Mouse (Mus musculus): ENCODE measurements around the gene Skor1.

The Skor1 gene

GRCm38 (mm10) chr9:63149372-63149766 is 608 bp upstream of the Skor1 start:
- DNase-seq (ENCODE audit: low spot score), result no peak

- DNase-seq (ENCODE audit: low spot score), result no peak
These were observed 863 bp downstream of the Skor1 start for GRCm38 (mm10) chr9:63147786-63148409.

- no peak for DNase-seq (ENCODE audit: low spot score)
These were observed 1.5 kb downstream of the Skor1 start for GRCm38 (mm10) chr9:63147296-63147695.

- DNase-seq (ENCODE audit: low spot score), result no peak
These were observed 1.9 kb downstream of the Skor1 start for GRCm38 (mm10) chr9:63146856-63147274.

GRCm38 (mm10) chr9:63146126-63146855 is 2.5 kb downstream of the Skor1 start:
- DNase-seq (ENCODE audit: low spot score), result no peak

GRCm38 (mm10) chr9:63145249-63146125 is 3.3 kb downstream of the Skor1 start:
- DNase-seq (ENCODE audit: low spot score), result no peak

GRCm38 (mm10) chr9:63144502-63145248 is 4.1 kb downstream of the Skor1 start:
- DNase-seq (ENCODE audit: low spot score), result no peak

- no peak for DNase-seq (ENCODE audit: low spot score)
These were observed 4.9 kb downstream of the Skor1 start for GRCm38 (mm10) chr9:63143641-63144501.

- no peak for DNase-seq (ENCODE audit: low spot score)
These were observed 5.5 kb downstream of the Skor1 start for GRCm38 (mm10) chr9:63143227-63143626.

- no peak for DNase-seq (ENCODE audit: low spot score)
These were observed 6.3 kb downstream of the Skor1 start for GRCm38 (mm10) chr9:63142335-63143036.

GRCm38 (mm10) chr9:63141641-63142334 is 7.0 kb downstream of the Skor1 start:
- no peak for DNase-seq (ENCODE audit: low spot score)

GRCm38 (mm10) chr9:63140211-63140610 is 8.6 kb downstream of the Skor1 start:
- no peak for DNase-seq (ENCODE audit: low spot score)

GRCm38 (mm10) chr9:63139661-63140060 is 9.1 kb downstream of the Skor1 start:
- no peak for DNase-seq (ENCODE audit: low spot score)

- DNase-seq (ENCODE audit: low spot score), result peak; percentile 28
These were observed 10.2 kb downstream of the Skor1 start for GRCm38 (mm10) chr9:63138481-63138967.

GRCm38 (mm10) chr9:63137615-63137915 is 11.2 kb downstream of the Skor1 start:
- no peak for DNase-seq (ENCODE audit: low spot score)

- no peak for DNase-seq (ENCODE audit: low spot score)
These were observed 11.8 kb downstream of the Skor1 start for GRCm38 (mm10) chr9:63136756-63137614.

- no peak for DNase-seq (ENCODE audit: low spot score)
These were observed 12.5 kb downstream of the Skor1 start for GRCm38 (mm10) chr9:63136241-63136640.

- DNase-seq (ENCODE audit: low spot score), result peak; percentile 60
These were observed 13.0 kb downstream of the Skor1 start for GRCm38 (mm10) chr9:63135801-63136200.

GRCm38 (mm10) chr9:63135356-63135755 is 13.4 kb downstream of the Skor1 start:
- no peak for DNase-seq (ENCODE audit: low spot score)
